Mouse (Mus musculus): ENCODE data around the gene Crlf3.
"Not testable (repeated sequence)": the region's sequence is repeated elsewhere in the genome, so short reads cannot be mapped to it uniquely, and the experiment has no call there.

Gene Crlf3

DNA sequence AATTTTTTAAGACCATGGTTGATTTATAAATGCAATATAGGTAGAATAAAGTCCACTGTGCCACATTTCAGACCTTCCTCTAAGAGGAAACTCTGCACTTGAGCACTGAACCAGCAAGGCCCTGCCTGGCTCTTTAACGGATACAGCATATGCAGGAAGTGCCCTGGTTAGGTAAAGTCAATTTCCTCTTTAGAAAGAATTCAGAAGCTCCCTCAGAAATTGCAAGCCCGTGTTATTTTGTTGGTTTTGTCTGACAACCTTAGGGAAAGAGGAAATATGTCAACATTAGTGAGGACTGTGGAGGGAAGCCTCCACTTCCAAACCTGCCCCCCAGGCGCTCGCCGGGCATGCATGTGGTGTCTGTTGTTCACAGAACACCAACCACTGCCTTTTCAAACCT is 13.2 kb downstream of the Crlf3 start:
- peak; percentile 66 for DNase-seq (ENCODE audit: low read depth, low spot score)

DNA sequence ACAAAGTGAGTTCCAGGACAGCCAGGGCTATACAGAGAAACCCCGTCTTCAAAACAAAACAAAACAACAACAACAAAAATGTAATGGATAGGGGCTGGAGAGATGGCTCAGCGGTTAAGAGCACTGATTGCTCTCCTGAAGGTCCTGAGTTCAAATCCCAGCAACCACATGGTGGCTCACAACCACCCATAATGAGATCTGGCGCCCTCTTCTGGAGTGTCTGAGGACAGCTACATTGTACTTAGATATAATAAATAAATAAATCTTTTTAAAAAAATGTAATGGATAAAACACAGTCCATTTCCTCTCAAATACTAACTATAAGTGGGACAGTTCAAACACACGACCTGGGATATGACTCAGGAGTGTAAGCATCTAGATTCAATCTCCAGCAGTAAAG is 14.4 kb downstream of the Crlf3 start:
- DNase-seq (ENCODE audit: low read depth, low spot score): peak; percentile 39

DNA sequence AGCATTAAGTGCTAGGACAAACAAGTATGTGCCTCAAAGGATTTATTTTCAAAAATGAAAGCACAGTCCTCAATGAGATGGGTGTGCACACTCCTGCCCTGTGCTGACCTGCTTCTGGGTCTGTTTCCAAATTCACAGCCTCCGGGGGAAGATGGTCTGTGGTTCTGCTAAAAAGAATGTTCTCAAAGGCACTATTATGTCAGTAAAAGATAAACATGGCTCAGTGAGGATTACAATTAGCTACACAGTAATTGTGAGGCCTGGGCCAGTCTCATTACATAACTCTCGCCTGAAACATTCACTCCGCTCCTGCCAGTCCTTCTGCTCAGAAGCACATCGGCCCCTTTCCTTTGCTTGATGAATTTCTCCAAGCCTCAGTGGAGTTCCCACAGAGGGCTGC is 18.6 kb downstream of the Crlf3 start:
- DNase-seq (ENCODE audit: low read depth, low spot score): no peak

DNA sequence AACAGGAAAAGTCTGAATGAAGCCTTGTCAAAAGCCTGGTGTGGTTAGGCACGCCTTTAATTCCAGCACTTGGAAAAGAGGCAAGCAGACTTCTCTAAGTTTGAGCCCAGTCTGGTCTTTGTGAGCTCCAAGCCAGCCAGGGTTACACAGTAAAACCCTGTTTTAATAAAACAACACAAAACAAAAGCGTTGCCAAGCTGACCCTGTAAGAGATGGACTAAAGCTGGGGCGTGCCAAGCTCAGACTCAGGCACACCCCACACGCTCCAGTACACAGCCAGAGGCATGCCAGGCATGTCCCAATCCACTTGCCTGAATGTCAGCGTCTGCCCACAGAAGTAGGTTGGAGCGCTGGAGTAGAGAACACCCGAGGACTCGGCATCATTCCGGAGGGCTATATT is 24.6 kb downstream of the Crlf3 start:
- DNase-seq (ENCODE audit: low read depth, low spot score): no peak

DNA sequence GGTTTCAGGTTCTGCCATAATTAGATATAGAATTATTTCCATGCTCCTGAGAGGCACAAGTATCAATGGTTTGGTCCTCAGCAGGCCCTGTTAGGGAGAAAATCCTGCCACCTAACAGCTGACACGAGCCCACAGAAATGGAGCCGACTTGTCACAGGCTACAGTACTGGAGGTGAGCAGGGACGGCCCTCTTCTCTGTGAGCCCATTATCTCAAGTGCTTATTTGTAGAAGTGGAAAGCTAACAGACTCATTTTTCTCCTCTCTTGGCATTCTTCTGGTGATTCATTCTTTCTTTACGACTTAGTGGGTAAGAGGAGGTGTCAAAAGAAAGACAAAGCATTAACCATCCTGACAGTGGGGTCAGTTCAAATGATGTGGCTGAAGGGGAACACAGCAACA is 26.1 kb downstream of the Crlf3 start:
- no peak for DNase-seq (ENCODE audit: low read depth, low spot score)

DNA sequence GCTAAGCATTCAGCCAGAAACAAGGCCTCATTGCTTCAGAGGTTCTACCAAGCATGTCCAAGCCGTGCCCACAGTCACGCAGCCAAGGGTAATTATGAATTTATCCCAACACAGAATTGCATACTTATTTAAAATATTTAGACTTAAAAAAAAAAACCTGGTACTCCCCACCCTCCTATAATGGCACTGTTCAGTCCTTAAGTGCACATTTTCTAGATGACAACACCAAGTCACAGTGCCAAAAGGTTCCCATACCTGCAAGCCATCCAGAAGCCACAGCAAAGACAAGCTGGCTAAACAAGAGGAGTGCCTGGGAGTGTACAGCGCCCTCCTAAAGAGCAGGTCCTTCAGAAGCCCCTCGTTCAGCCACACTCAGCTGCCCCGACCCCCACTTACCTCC is 27.6 kb downstream of the Crlf3 start:
- no peak for DNase-seq (ENCODE audit: low read depth, low spot score)

DNA sequence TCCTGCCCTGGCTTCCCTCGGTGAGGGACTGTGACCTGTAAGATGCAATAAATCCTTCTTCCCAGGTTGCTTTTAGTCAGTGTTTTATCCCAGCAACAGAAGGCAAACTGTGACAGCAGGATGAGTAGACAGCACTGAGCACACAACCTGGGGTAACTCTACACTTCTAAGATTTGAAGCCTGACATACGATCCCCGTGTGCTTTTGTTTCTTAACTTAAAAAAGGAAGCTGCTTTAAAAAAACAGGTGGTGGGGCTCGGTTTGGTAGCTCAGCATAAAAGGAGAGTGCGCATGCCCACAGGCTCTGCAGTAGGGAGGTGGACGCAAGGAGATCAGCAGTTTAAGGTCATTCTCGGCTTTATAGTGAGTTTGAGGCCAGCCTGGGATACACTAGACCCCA is 28.3 kb downstream of the Crlf3 start:
- DNase-seq (ENCODE audit: low read depth, low spot score): no peak

DNA sequence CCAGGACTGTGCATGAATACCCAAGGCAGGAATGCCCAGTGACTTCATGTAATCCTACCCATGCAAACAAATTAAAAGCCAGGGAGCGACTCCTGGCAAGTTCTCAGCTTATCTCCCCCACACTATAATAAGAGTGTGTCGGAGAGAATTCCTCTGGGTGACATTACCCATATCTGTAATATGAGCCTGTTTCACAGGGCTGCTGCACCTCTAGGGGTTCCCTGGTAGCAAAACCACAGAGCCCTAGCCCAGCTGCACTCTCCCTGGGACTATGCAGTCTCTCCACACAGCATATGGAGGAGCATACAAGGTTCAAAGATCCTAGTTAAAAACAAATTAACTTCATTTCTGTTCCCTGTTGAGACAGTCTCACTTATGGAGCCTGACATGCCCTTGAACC is 30.7 kb downstream of the Crlf3 start:
- no peak for DNase-seq (ENCODE audit: low read depth, low spot score)

DNA sequence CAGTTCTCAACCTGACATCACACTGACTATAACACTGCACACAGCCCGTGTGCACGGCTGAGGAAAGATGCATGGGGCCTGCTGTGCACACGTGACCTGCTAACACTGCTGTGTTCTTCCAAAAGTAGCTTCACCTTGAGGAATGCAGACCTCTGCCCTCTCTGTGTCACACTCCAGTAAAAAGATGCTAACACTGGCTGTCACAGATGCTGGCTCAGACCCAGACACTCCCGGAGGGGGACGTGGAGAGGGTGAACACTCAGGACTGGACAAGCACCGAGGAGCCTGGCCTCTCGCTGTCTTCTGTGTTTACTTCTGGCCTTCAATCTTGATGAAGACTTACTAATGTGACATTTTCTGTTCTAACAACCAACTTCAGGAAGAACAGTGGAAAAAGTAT is 33.9 kb downstream of the Crlf3 start:
- no peak for DNase-seq (ENCODE audit: low read depth, low spot score)

DNA sequence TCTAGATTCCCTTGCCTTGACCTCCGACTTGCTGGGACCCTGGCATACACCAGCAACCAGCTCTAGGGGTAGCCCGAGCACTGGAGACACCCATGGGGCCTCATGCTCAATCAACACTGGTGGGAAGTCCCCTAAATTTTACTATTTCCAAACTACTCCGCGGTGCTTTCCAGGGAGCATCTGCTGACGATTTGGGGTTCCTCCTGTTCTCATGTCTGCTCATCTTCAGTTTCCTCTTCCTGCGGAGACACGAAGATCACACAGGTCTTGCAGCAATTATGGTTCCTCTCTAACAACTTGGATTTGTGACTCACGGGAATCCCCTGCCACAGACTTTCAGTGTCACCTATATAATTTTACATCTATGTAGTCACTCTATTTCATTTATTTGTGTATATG is 37.4 kb downstream of the Crlf3 start:
- peak; percentile 69 for DNase-seq (ENCODE audit: low read depth, low spot score)

DNA sequence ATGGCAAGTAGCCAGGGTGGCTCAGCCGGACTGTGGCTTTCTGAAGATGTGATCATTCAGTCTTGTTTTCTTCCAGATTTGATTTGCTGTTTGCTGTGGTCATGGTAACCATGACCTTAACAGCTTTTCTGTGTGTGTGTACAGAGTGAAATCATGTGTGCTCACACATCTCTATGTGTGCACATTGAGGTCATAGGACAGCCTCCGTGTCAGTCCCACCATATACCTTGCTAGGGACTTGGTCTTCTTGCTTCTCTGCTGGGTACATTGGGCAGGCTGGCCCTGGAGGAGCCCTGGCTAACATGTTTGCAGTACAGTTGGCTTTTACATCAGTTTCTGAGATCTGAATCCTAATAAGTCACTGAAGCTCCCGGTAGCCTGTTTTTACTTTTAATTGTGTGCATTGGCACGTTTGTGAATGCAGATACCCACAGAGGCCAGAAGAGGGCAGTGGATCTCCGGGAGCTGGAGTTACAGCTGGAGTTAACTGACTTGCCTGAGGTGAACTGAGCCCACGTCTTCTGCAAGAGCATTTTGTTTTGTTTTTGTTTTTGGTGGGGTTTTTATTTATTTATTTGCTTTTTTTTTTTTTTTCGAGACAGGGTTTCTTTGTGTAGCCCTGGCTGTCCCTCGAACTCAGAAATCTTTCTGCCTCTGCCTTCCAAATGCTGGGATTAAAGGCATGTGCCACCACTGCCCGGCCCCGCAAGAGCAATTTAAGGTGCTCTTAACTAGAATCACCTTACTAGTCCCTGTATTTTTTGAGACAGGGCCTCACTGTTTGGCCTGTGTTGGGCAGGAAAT is 38.0 kb downstream of the Crlf3 start:
- peak; percentile 81 for DNase-seq (ENCODE audit: low read depth, low spot score)

DNA sequence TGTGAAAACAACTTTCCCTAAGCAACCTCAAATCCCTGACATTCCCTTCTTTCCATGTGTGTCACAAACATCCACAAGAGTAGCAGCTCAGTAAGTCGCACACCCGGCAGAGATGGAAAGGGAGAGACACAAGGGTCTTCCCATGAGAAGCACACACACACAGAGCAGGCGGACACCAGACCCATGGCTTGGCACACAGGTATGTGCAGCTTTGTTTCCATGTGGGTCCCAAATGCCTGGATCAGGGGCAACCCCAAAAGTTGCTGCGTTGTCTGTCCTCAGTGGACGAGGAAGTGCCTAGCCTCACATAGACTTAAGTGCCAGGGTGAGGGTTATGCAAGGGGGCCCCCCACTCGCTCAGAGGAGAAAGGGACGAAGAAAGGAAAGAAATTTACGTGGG is 43.3 kb downstream of the Crlf3 start:
- DNase-seq (ENCODE audit: low read depth, low spot score): no peak

DNA sequence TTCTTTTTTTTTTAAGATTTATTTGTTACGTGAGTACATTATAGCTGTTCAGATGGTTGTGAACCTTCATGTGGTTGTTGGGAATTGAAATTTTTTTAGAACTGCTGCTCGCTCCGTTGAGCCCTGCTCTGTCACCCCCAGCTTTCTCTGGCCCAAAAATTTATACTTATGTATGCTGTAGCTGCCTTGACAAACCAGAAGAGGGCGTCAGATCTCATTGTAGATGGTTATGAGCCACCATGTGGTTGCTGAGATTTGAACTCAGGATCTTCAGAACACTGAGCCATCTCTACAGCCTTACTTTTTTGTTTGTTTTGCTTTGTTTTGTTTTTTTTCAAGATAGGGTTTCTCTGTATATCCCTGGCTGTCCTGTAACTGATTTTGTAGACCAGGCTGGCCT is 59.5 kb downstream of the Crlf3 start:
- DNase-seq (ENCODE audit: low read depth, low spot score): peak; percentile 14

DNA sequence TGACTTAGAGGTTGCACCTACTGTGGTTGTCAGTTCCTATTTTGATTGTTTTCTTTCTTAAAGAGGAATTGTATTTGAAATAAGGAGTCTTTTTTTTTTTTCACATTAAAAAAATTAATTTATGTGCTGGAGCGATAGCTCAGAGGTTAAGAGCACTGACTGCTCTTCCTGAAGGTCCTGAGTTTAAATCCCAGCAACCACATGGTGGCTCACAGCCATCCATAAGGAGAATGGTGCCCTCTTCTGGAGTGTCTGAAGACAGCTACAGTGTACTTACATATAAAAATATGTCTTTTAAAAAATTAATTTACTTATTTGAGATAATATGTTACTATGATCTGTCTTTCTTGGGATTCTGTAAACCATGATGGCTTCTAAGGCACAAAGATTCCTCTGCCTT is 61.0 kb downstream of the Crlf3 start:
- no peak for DNase-seq (ENCODE audit: low read depth, low spot score)

DNA sequence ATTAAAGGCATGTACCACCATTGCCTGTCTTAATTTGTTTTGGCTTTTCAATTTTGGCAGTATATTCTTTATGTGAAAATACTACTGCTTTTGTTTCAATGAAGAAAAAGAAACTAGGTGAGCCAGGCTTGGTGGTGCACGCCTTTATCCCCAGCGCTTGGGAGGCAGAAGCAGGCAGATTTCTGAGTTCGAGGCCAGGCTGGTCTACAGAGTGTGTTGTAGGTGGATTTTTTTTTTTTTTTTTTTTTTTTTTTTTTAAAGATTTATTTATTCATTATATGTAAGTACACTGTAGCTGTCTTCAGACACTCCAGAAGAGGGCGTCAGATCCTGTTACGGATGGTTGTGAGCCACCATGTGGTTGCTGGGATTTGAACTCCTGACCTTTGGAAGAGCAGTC is 64.3 kb downstream of the Crlf3 start:
- DNase-seq (ENCODE audit: low read depth, low spot score): not testable (repeated sequence)

Measured in CD4-positive, CD25-positive, alpha-beta regulatory T cell, adult 2 months (primary cell).